In genomic region chr1:127775206-127775720, GRCm38 (mm10) we compare ENCODE assay signal across 9 mouse cellular contexts. TPM values are rescaled to one million over a fixed set of nuclear protein-coding genes. Genes with fewer than 3 reads are reported as not detected.
DNase-seq lines count a peak whose midpoint lies in the region; ATAC-seq and TF ChIP-seq lines count a peak whose summit lies in the region.
"Had no signal": no experiment of that assay in that cellular context is flagged by ENCODE, and none has a peak within 500 bp of the region (broad histone marks: within the 10 kb centered on the region; RNA-seq: fewer than 3 reads in every experiment).

No protein-coding gene starts in this region.

- peak overlapping the region; percentile 60 for H3K4me2 ChIP-seq in embryonic facial prominence, embryonic 11.5 days (ENCODE audit: low read depth, low read length)
- peak overlapping the region; percentile 87 for H3K4me2 ChIP-seq in midbrain, embryonic 16.5 days (ENCODE audit: low read length)

- H3K4me1 ChIP-seq in embryonic facial prominence, embryonic 11.5 days (ENCODE audit: control insufficient read depth, insufficient read depth, low read length) = no peaks in the 10 kb centered on the region
- peaks cover 29% of the 10 kb centered on the region for H3K4me1 ChIP-seq in midbrain, embryonic 16.5 days (ENCODE audit: control insufficient read depth, insufficient read depth, low read length)

- H3K27me3 ChIP-seq in embryonic facial prominence, embryonic 11.5 days (ENCODE audit: control insufficient read depth, insufficient read depth, low read length) = no peaks in the 10 kb centered on the region
- H3K27me3 ChIP-seq in midbrain, embryonic 16.5 days (ENCODE audit: control insufficient read depth, insufficient read depth, low read depth, low read length) = no peaks in the 10 kb centered on the region

- TF ChIP-seq CTCF in layer of hippocampus, adult 2 months (conservative IDR thresholded peaks at IDR 0.05) = no peak

- no peaks in the 10 kb centered on the region for H3K36me3 ChIP-seq in embryonic facial prominence, embryonic 11.5 days (replicated peaks; ENCODE audit: control insufficient read depth, insufficient read depth, low read depth, low read length)
- H3K36me3 ChIP-seq in midbrain, embryonic 16.5 days (ENCODE audit: control insufficient read depth, insufficient read depth, low read length) = no peaks in the 10 kb centered on the region

- peak overlapping the region; percentile 99 for H3K27ac ChIP-seq in layer of hippocampus, adult 2 months
- no peak overlapping the region for H3K27ac ChIP-seq in embryonic facial prominence, embryonic 11.5 days (replicated peaks; ENCODE audit: low read depth, low read length)
- no peak overlapping the region for H3K27ac ChIP-seq in midbrain, embryonic 16.5 days (ENCODE audit: low read length)

- H3K9me3 ChIP-seq in embryonic facial prominence, embryonic 11.5 days (replicated peaks; ENCODE audit: control insufficient read depth, low read length) = no peaks in the 10 kb centered on the region
- H3K9me3 ChIP-seq in midbrain, embryonic 16.5 days (replicated peaks; ENCODE audit: control insufficient read depth, low read length, poor library complexity, severe bottlenecking) = no peaks in the 10 kb centered on the region

- H3K4me3 ChIP-seq in layer of hippocampus, adult 2 months = peak overlapping the region; percentile 91
- H3K4me3 ChIP-seq in embryonic facial prominence, embryonic 11.5 days (ENCODE audit: low read depth, low read length) = peak overlapping the region; percentile 68
- H3K4me3 ChIP-seq in midbrain, embryonic 16.5 days (ENCODE audit: low read depth, low read length) = peak overlapping the region; percentile 63

- peak overlapping the region; percentile 52 for H3K9ac ChIP-seq in embryonic facial prominence, embryonic 11.5 days (replicated peaks; ENCODE audit: low read length)
- peak overlapping the region; percentile 75 for H3K9ac ChIP-seq in midbrain, embryonic 16.5 days (ENCODE audit: low read depth, low read length)

- DNase-seq in layer of hippocampus, adult 2 months (ENCODE audit: low spot score in 2 of 2) = no peak
- DNase-seq in layer of hippocampus, adult 9-10 months (ENCODE audit: low spot score) = no peak
- no peak for DNase-seq in embryonic facial prominence, embryonic 11.5 days (ENCODE audit: low spot score)
- peak; percentile 13 for DNase-seq in induced T-regulatory cell, adult 2 months (ENCODE audit: low read depth)
- DNase-seq in spleen, adult 18-20 months = no peak
- DNase-seq in embryo, embryonic 9.5 days (ENCODE audit: extremely low spot score) = no peak
- DNase-seq in right cerebral cortex, postnatal 14 days = no peak
- DNase-seq: layer of hippocampus, postnatal 36 days had no signal

- ATAC-seq in embryonic facial prominence, embryonic 11.5 days (replicated peaks; ENCODE audit: insufficient number of reproducible peaks, low FRiP score, low TSS enrichment, low read depth) = no peak
- ATAC-seq in midbrain, embryonic 16.5 days = no peak

- WGBS in embryonic facial prominence, embryonic 11.5 days = 11% methylated on average over 10 of the region's 10 CpGs
- 9% methylated on average over 10 of the region's 10 CpGs for WGBS in midbrain, embryonic 16.5 days

RNA-seq across cellular contexts. Expression of gene Ccnt2, which starts 1.3 kb away (rescaled TPM):
- 10 to 100 TPM; 64.8 to 76.0 TPM for total RNA-seq in layer of hippocampus, adult 2 months (2021)
- 76.2 and 77.1 TPM in 2 replicates for polyA plus RNA-seq in embryonic facial prominence, embryonic 11.5 days (2014; fragmentation: Nextera tagmentation; extraction: Ambion mirVana)
- polyA plus RNA-seq in midbrain, embryonic 16.5 days (2015; fragmentation: Nextera tagmentation; extraction: Ambion mirVana) = 94.9 and 110 TPM in 2 replicates

RNA-seq across cellular contexts. Expression of gene Acmsd, which starts 46.0 kb away (rescaled TPM):
- not detected for total RNA-seq in layer of hippocampus, adult 2 months (2021)
- 0.32 and 0.49 TPM in 2 replicates for polyA plus RNA-seq in embryonic facial prominence, embryonic 11.5 days (2014; fragmentation: Nextera tagmentation; extraction: Ambion mirVana)
- 0.12 TPM in 1 of 2 replicates, not detected in the other for polyA plus RNA-seq in midbrain, embryonic 16.5 days (2015; fragmentation: Nextera tagmentation; extraction: Ambion mirVana)
- total RNA-seq: layer of hippocampus, postnatal 36 days had no signal
